ENCODE assay signal across 7 mouse cellular contexts in the genomic region with DNA sequence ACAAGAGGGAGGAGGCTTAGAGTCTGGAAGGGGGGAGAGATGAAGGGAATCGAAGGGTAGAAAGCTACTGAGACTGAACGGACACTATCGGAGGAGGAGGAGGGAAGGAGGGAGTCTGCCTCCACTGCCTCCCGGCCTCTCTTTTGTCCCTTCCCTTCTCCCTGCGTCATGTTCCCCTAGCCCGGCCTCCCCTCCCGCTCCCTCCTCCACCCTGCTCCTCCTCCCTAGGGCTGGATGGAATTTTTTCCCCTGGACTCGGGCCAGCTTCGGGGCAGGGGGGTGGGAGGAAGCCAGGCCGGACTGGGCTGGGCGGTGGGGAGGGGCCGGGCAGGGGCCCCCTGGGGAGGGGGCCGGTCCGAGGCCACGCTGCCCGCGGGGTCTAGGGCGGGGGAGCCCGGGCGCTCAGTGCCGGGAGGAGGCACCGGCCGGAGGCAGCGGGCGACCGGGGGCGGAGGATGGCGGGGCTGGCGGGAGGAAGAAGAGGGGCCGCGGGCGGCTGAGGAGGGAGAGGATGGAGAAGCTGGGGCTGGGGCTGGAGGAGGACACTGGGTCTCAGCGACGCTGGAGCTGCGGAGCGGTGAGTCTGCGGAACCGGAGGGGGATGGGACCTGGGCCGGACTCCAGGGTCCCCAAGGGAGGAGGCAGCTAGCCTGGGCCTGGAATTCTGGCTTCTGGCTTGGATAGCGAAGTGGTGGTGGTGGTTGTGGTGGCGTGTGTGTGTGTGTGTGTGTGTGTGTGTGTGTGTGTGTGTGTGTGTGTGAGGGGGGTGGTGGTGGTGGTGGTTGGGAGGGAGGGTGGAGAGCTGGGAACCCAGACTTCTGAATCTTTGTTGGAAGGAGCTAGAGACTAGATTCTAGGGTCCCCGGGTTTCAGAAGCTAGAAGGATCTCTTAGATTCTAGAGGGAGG. TPM values are rescaled to one million over a fixed set of nuclear protein-coding genes. Genes with fewer than 3 reads are reported as not detected.
DNase-seq lines count a peak whose midpoint lies in the region; ATAC-seq lines count a peak whose summit lies in the region.

A gene (plus strand): TSS at position 408 of the 907 bp plus-strand sequence.

- H3K9me3 ChIP-seq in megakaryocyte, embryonic 14.5 days, result no peaks in the 10 kb centered on the region

- peak; percentile 98 for DNase-seq in adrenal gland, postnatal 10 days
- peak; percentile 94 for DNase-seq in embryo, embryonic 11 days
- DNase-seq in gastrocnemius, postnatal 36 days, result peak; percentile 82 to 92
- DNase-seq in left cerebral cortex, postnatal 14 days (ENCODE audit: low spot score in 2 of 2), result peak; percentile 85 to 89
- peak; percentile 87 for DNase-seq in right cerebral cortex, postnatal 25 days

- H3K4me3 ChIP-seq in megakaryocyte, embryonic 14.5 days (replicated peaks), result peak within 1 kb of the TSS; percentile 97

- H3K27me3 ChIP-seq in megakaryocyte, embryonic 14.5 days (replicated peaks), result peaks cover 29% of the 10 kb centered on the region

- intact Hi-C loops in gastrocnemius, postnatal 36 days (cut with DNase I), result no loop called here
- intact Hi-C loops in left cerebral cortex, postnatal 14 days (cut with DNase I), result loop anchor here (5.0 to 10.0 kb wide), 2 partner anchors 205 to 452 kb away; a partner anchor contains a TSS

- peak; percentile 22 for ATAC-seq in inflammation-experienced regulatory T-cells, adult 6 months

- H3K36me3 ChIP-seq in megakaryocyte, embryonic 14.5 days (replicated peaks; ENCODE audit: low read length), result no peaks in the 10 kb centered on the region

- peaks cover 32% of the 10 kb centered on the region for H3K4me1 ChIP-seq in megakaryocyte, embryonic 14.5 days

RNA-seq across cellular contexts. Expression of the gene that starts here (rescaled TPM):
- total RNA-seq in adrenal gland, postnatal 10 days (2021), result 10 to 100 TPM; 32.1 to 70.4 TPM
- total RNA-seq in gastrocnemius, postnatal 36 days (2021), result 1 to 10 TPM; 8.7 to 9.4 TPM
- polyA plus RNA-seq in inflammation-experienced regulatory T-cells, adult 6 months (2017; shearing (Covaris generic)), result 10 to 100 TPM in 2 of 3 experiments, 1 to 10 TPM in 1; 2.4 to 13.5 (median 12.6) TPM
- total RNA-seq in left cerebral cortex, postnatal 14 days (2021), result 10 to 100 TPM; 76.9 to 80.9 TPM
- 5.5 TPM in 1 of 2 replicates, not detected in the other for polyA plus RNA-seq in megakaryocyte, embryonic 14.5 days (2012; ENCODE audit: insufficient read depth, low replicate concordance)

Comparison
In these comparisons a context has a peak if more than half of its experiments do, and no peak if none do; other contexts are left out.
1. Peak in every context shown above with its lines: DNase-seq, ATAC-seq and H3K4me3 ChIP-seq.